Mouse (Mus musculus) hindbrain, embryonic 13.5 days (tissue): ENCODE measurements at regions not wholly inside any gene's neighbourhood (a gene's known extent, or its start where the extent isn't known, plus 50 kb on each side); places are given as distances from the start of the nearest gene placed in this dataset.

Source experiments
- ATAC-seq: fragments of 200-750 bp; cut with Nextera tagmentation; 2 replicates; pipeline ENCODE4 v1.8.0; 2017; ENCODE audit warnings: moderate TSS enrichment; ENCODE audit not compliant: low FRiP score
- H3K27ac ChIP-seq: fragments of 300-500 bp; sonication (generic); 2 replicates; pipeline ENCODE4 v1.5.1; 2015; ENCODE audit warnings: inconsistent platforms, mild to moderate bottlenecking, moderate library complexity
- H3K27me3 ChIP-seq: fragments of 300-500 bp; sonication (generic); 2 replicates; pipeline ENCODE4 v1.6.1; 2015; ENCODE audit warnings: mild to moderate bottlenecking, inconsistent platforms
- H3K36me3 ChIP-seq: fragments of 300-500 bp; sonication (generic); 2 replicates; pipeline ENCODE4 v1.6.1; 2015; ENCODE audit warnings: mild to moderate bottlenecking, inconsistent platforms
- H3K4me1 ChIP-seq: fragments of 300-500 bp; sonication (generic); replicated peaks from 2 replicates; pipeline ENCODE4 v1.6.1; 2015; ENCODE audit warnings: inconsistent platforms
- H3K4me2 ChIP-seq: fragments of 300-500 bp; sonication (generic); 2 replicates; pipeline ENCODE4 v1.6.1; 2015; ENCODE audit warnings: inconsistent platforms, mild to moderate bottlenecking, moderate library complexity
- H3K4me3 ChIP-seq: fragments of 300-500 bp; sonication (generic); 2 replicates; pipeline ENCODE4 v1.5.1; 2015; ENCODE audit warnings: mild to moderate bottlenecking, inconsistent platforms
- H3K9ac ChIP-seq: fragments of 300-500 bp; sonication (generic); 2 replicates; pipeline ENCODE4 v1.6.1; 2015; ENCODE audit warnings: mild to moderate bottlenecking, inconsistent platforms
- H3K9me3 ChIP-seq: fragments of 300-500 bp; sonication (generic); 2 replicates; pipeline ENCODE4 v1.6.1; 2016; ENCODE audit warnings: inconsistent platforms
- WGBS: fragments of 180-500 bp; shearing (Covaris S2); methylation state at CpG from one replicate; pipeline ENCODE4 v1.1.7; 2015; 5-methylcytosine and 5-hydroxymethylcytosine counted together

GRCm38 (mm10) chr3:60138319-60138718 is 56.6 kb downstream of the Sucnr1 start:
- H3K27me3 ChIP-seq, result no peaks in the 10 kb centered on the region
- no peak overlapping the region for H3K27ac ChIP-seq
- H3K4me2 ChIP-seq, result no peak overlapping the region
- no peak overlapping the region for H3K9ac ChIP-seq
- no peak for ATAC-seq
- no peaks in the 10 kb centered on the region for H3K36me3 ChIP-seq
- H3K9me3 ChIP-seq, result no peaks in the 10 kb centered on the region
- H3K4me3 ChIP-seq, result no peak overlapping the region
- WGBS, result 84% methylated on average over 3 of the region's 3 CpGs
- H3K4me1 ChIP-seq, result no peaks in the 10 kb centered on the region

GRCm38 (mm10) chr3:60159865-60160264 is 78.2 kb downstream of the Sucnr1 start:
- H3K9ac ChIP-seq, result no peak overlapping the region
- no peak overlapping the region for H3K27ac ChIP-seq
- H3K4me2 ChIP-seq, result no peak overlapping the region
- 82% methylated on average over 3 of the region's 3 CpGs for WGBS
- ATAC-seq, result no peak
- no peaks in the 10 kb centered on the region for H3K9me3 ChIP-seq
- H3K27me3 ChIP-seq, result no peaks in the 10 kb centered on the region
- no peaks in the 10 kb centered on the region for H3K4me1 ChIP-seq
- H3K36me3 ChIP-seq, result no peaks in the 10 kb centered on the region
- no peak overlapping the region for H3K4me3 ChIP-seq

GRCm38 (mm10) chr3:60167633-60168032 is 86.0 kb downstream of the Sucnr1 start:
- Histone ChIP-seq H3K27ac (no peak overlapping the region), H3K36me3 (no peaks in the 10 kb centered on the region), H3K9ac (no peak overlapping the region), H3K4me2 (no peak overlapping the region), H3K9me3 (no peaks in the 10 kb centered on the region), H3K4me3 (no peak overlapping the region), H3K27me3 (no peaks in the 10 kb centered on the region), H3K4me1 (no peaks in the 10 kb centered on the region)
- no peak for ATAC-seq
- WGBS, result 89% methylated on average over 3 of the region's 3 CpGs

- H3K9ac ChIP-seq, result no peak overlapping the region
- no peaks in the 10 kb centered on the region for H3K4me1 ChIP-seq
- H3K27me3 ChIP-seq, result no peaks in the 10 kb centered on the region
- 44% methylated on average over 2 of the region's 2 CpGs for WGBS
- H3K36me3 ChIP-seq, result no peaks in the 10 kb centered on the region
- no peaks in the 10 kb centered on the region for H3K9me3 ChIP-seq
- H3K4me3 ChIP-seq, result no peak overlapping the region
- H3K27ac ChIP-seq, result no peak overlapping the region
- H3K4me2 ChIP-seq, result no peak overlapping the region
- ATAC-seq, result no peak
Observed at GRCm38 (mm10) chr3:60168135-60168926, 86.7 kb downstream of the Sucnr1 start.

- no peak for ATAC-seq
- no peaks in the 10 kb centered on the region for H3K36me3 ChIP-seq
Observed at GRCm38 (mm10) chr3:60169606-60170005, 87.9 kb downstream of the Sucnr1 start.

GRCm38 (mm10) chr3:60184481-60184880 is 102.8 kb downstream of the Sucnr1 start:
- no peak overlapping the region for H3K27ac ChIP-seq
- no peaks in the 10 kb centered on the region for H3K27me3 ChIP-seq
- no peak overlapping the region for H3K4me2 ChIP-seq
- H3K36me3 ChIP-seq, result no peaks in the 10 kb centered on the region
- H3K9ac ChIP-seq, result no peak overlapping the region
- no peaks in the 10 kb centered on the region for H3K9me3 ChIP-seq
- WGBS, result 93% methylated on average over 2 of the region's 2 CpGs
- ATAC-seq, result no peak
- H3K4me1 ChIP-seq, result no peaks in the 10 kb centered on the region
- no peak overlapping the region for H3K4me3 ChIP-seq

More at GRCm38 (mm10) chr3:60169606-60170005, 87.9 kb downstream of the Sucnr1 start:
- no peak overlapping the region for H3K27ac ChIP-seq
- no peak overlapping the region for H3K4me2 ChIP-seq
- no peaks in the 10 kb centered on the region for H3K4me1 ChIP-seq
- no peaks in the 10 kb centered on the region for H3K9me3 ChIP-seq
- no peak overlapping the region for H3K9ac ChIP-seq
- H3K27me3 ChIP-seq, result no peaks in the 10 kb centered on the region
- no peak overlapping the region for H3K4me3 ChIP-seq

GRCm38 (mm10) chr3:60196031-60196430 is 114.4 kb downstream of the Sucnr1 start:
- no peaks in the 10 kb centered on the region for H3K27me3 ChIP-seq
- no peaks in the 10 kb centered on the region for H3K36me3 ChIP-seq
- 91% methylated on average over 3 of the region's 3 CpGs for WGBS
- ATAC-seq, result no peak
- no peak overlapping the region for H3K4me3 ChIP-seq
- no peak overlapping the region for H3K4me2 ChIP-seq
- no peaks in the 10 kb centered on the region for H3K9me3 ChIP-seq
- H3K9ac ChIP-seq, result no peak overlapping the region
- H3K4me1 ChIP-seq, result no peaks in the 10 kb centered on the region
- no peak overlapping the region for H3K27ac ChIP-seq

- Histone ChIP-seq H3K4me1 (no peaks in the 10 kb centered on the region), H3K4me2 (no peak overlapping the region), H3K36me3 (no peaks in the 10 kb centered on the region), H3K9ac (no peak overlapping the region), H3K27ac (no peak overlapping the region), H3K27me3 (no peaks in the 10 kb centered on the region), H3K9me3 (no peaks in the 10 kb centered on the region), H3K4me3 (no peak overlapping the region)
- ATAC-seq, result no peak
- WGBS, result 73% methylated on average over 1 of the region's 1 CpGs
Observed at GRCm38 (mm10) chr3:60207936-60208335, 126.3 kb downstream of the Sucnr1 start.

GRCm38 (mm10) chr3:60218938-60219337 is 137.3 kb downstream of the Sucnr1 start:
- H3K27me3 ChIP-seq, result no peaks in the 10 kb centered on the region
- no peaks in the 10 kb centered on the region for H3K36me3 ChIP-seq
- H3K9ac ChIP-seq, result no peak overlapping the region

GRCm38 (mm10) chr3:60240664-60241063 is 159.0 kb downstream of the Sucnr1 start:
- Histone ChIP-seq H3K4me2 (no peak overlapping the region), H3K9ac (no peak overlapping the region), H3K4me1 (no peaks in the 10 kb centered on the region), H3K4me3 (no peak overlapping the region), H3K27me3 (no peaks in the 10 kb centered on the region), H3K27ac (no peak overlapping the region), H3K36me3 (no peaks in the 10 kb centered on the region), H3K9me3 (no peaks in the 10 kb centered on the region)
- ATAC-seq, result no peak

More at GRCm38 (mm10) chr3:60218938-60219337, 137.3 kb downstream of the Sucnr1 start:
- Histone ChIP-seq H3K4me3 (no peak overlapping the region), H3K9me3 (no peaks in the 10 kb centered on the region), H3K27ac (no peak overlapping the region), H3K4me1 (no peaks in the 10 kb centered on the region), H3K4me2 (no peak overlapping the region)
- WGBS, result 84% methylated on average over 3 of the region's 3 CpGs
- no peak for ATAC-seq

GRCm38 (mm10) chr3:60266666-60267415 is 185.2 kb downstream of the Sucnr1 start:
- ATAC-seq, result no peak
- Histone ChIP-seq H3K4me2 (no peak overlapping the region), H3K36me3 (no peaks in the 10 kb centered on the region), H3K4me3 (no peak overlapping the region), H3K27me3 (no peaks in the 10 kb centered on the region), H3K9ac (no peak overlapping the region), H3K9me3 (no peaks in the 10 kb centered on the region), H3K27ac (no peak overlapping the region), H3K4me1 (no peaks in the 10 kb centered on the region)
- 93% methylated on average over 3 of the region's 3 CpGs for WGBS

- Histone ChIP-seq H3K36me3 (no peaks in the 10 kb centered on the region), H3K4me3 (no peak overlapping the region), H3K4me2 (no peak overlapping the region), H3K27ac (no peak overlapping the region), H3K27me3 (no peaks in the 10 kb centered on the region), H3K9me3 (no peaks in the 10 kb centered on the region), H3K9ac (no peak overlapping the region), H3K4me1 (no peaks in the 10 kb centered on the region)
- ATAC-seq, result no peak
Observed at GRCm38 (mm10) chr3:60267416-60268174, 185.9 kb downstream of the Sucnr1 start.
